Mouse (Mus musculus): ENCODE data around the gene Sipa1l3.
A peak's percentile ranks its signal among the peaks of the same experiment; 100 is the strongest.

Sipa1l3 gene

GRCm38 (mm10) chr7:29518421-29519210 is at the start of gene Sipa1l3:
Sipa1l3 (minus strand) TSS chr7:29518641.
- DNase-seq (ENCODE audit: low read depth, low spot score), result peak; percentile 99

GRCm38 (mm10) chr7:29563006-29563405 is 44.6 kb upstream of the Sipa1l3 start:
- no peak for DNase-seq (ENCODE audit: low read depth, low spot score)

- no peak for DNase-seq (ENCODE audit: low read depth, low spot score)
These were observed 42.6 kb upstream of the Sipa1l3 start for GRCm38 (mm10) chr7:29561046-29561445.

- DNase-seq (ENCODE audit: low read depth, low spot score), result peak; percentile 73
These were observed 40.8 kb upstream of the Sipa1l3 start for GRCm38 (mm10) chr7:29559290-29559689.

- no peak for DNase-seq (ENCODE audit: low read depth, low spot score)
These were observed 40.3 kb upstream of the Sipa1l3 start for GRCm38 (mm10) chr7:29558744-29559143.

- no peak for DNase-seq (ENCODE audit: low read depth, low spot score)
These were observed 37.8 kb upstream of the Sipa1l3 start for GRCm38 (mm10) chr7:29556283-29556682.

GRCm38 (mm10) chr7:29555521-29555920 is 37.1 kb upstream of the Sipa1l3 start:
- no peak for DNase-seq (ENCODE audit: low read depth, low spot score)

- DNase-seq (ENCODE audit: low read depth, low spot score), result peak; percentile 62
These were observed 36.6 kb upstream of the Sipa1l3 start for GRCm38 (mm10) chr7:29555051-29555450.

GRCm38 (mm10) chr7:29550691-29551090 is 32.2 kb upstream of the Sipa1l3 start:
- no peak for DNase-seq (ENCODE audit: low read depth, low spot score)

GRCm38 (mm10) chr7:29541608-29542007 is 23.2 kb upstream of the Sipa1l3 start:
- peak; percentile 50 for DNase-seq (ENCODE audit: low read depth, low spot score)

- peak; percentile 83 for DNase-seq (ENCODE audit: low read depth, low spot score)
These were observed 22.7 kb upstream of the Sipa1l3 start for GRCm38 (mm10) chr7:29541186-29541585.

GRCm38 (mm10) chr7:29540631-29541030 is 22.2 kb upstream of the Sipa1l3 start:
- peak; percentile 56 for DNase-seq (ENCODE audit: low read depth, low spot score)

- DNase-seq (ENCODE audit: low read depth, low spot score), result peak; percentile 76
These were observed 5.3 kb upstream of the Sipa1l3 start for GRCm38 (mm10) chr7:29523700-29524099.

- peak; percentile 83 for DNase-seq (ENCODE audit: low read depth, low spot score)
These were observed 3.6 kb upstream of the Sipa1l3 start for GRCm38 (mm10) chr7:29521841-29522575.

- DNase-seq (ENCODE audit: low read depth, low spot score), result no peak
These were observed 2.9 kb upstream of the Sipa1l3 start for GRCm38 (mm10) chr7:29521365-29521764.

- DNase-seq (ENCODE audit: low read depth, low spot score), result no peak
These were observed 2.4 kb upstream of the Sipa1l3 start for GRCm38 (mm10) chr7:29520794-29521193.

- DNase-seq (ENCODE audit: low read depth, low spot score), result no peak
These were observed 740 bp upstream of the Sipa1l3 start for GRCm38 (mm10) chr7:29519211-29519550.

- DNase-seq (ENCODE audit: low read depth, low spot score), result peak; percentile 40
These were observed 404 bp downstream of the Sipa1l3 start for GRCm38 (mm10) chr7:29518054-29518420.

GRCm38 (mm10) chr7:29517178-29517577 is 1.3 kb downstream of the Sipa1l3 start:
- no peak for DNase-seq (ENCODE audit: low read depth, low spot score)

GRCm38 (mm10) chr7:29515652-29516051 is 2.8 kb downstream of the Sipa1l3 start:
- no peak for DNase-seq (ENCODE audit: low read depth, low spot score)

GRCm38 (mm10) chr7:29512729-29513128 is 5.7 kb downstream of the Sipa1l3 start:
- DNase-seq (ENCODE audit: low read depth, low spot score), result no peak

- DNase-seq (ENCODE audit: low read depth, low spot score), result no peak
These were observed 6.7 kb downstream of the Sipa1l3 start for GRCm38 (mm10) chr7:29511598-29512275.
